Mouse (Mus musculus): ENCODE data around the gene Snx33. TPM values are rescaled to one million over a fixed set of nuclear protein-coding genes. Genes with fewer than 3 reads are reported as not detected.
"Not testable (repeated sequence)": the region's sequence is repeated elsewhere in the genome, so short reads cannot be mapped to it uniquely, and the experiment has no call there.

The Snx33 gene
- polyA plus RNA-seq, 1 experiment from 2014 or later, result 5.5 TPM

DNA sequence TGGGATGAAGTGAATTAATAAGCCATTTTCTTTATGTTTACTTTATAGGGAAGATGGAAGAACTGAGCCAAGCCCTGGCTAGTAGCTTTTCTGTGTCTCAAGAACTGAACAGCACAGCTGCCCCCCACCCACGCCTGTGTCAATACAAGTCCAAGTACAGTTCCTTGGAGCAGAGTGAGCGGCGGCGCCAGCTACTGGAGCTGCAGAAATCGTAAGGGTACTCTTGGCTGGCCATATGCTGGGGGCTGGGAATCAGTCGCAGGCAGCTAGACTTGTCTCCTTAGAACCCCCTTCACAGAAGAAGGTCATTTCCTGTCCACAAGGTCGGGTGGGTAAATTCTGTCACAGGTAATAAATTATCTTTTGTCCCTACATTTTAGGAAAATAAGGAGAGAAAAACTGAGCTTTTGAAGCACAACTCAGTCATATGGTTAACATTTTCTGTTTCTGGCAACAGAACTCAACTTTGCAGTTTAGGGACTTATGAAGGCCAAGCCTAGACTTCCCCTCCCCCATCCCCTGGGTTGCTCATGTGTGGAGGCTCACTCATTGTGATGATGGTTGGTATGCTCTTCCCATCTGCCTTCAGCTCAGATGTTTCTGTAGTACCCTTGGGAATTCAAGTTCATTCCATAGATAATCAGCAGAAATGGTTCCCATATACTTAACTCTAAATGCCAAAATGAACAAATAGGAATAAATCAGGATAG, 28.9 kb upstream of the Snx33 start:
- no peaks in the 10 kb centered on the region for H3K27me3 ChIP-seq (ENCODE audit: control insufficient read depth, insufficient read depth, low read length)
- no peak overlapping the region for H3K4me3 ChIP-seq (ENCODE audit: low read depth, low read length)
- TF ChIP-seq EP300 (optimal IDR thresholded peaks at IDR 0.05), result no peak
- no peak for TF ChIP-seq CTCF (IDR thresholded peaks at IDR 0.05; ENCODE audit: low read depth)
- ATAC-seq (ENCODE audit: low FRiP score, low TSS enrichment) (no peak), DNase-seq (ENCODE audit: low spot score) (no peak)
- H3K4me1 ChIP-seq (replicated peaks; ENCODE audit: control insufficient read depth, insufficient read depth), result no peaks in the 10 kb centered on the region
- no peak overlapping the region for H3K9ac ChIP-seq (ENCODE audit: low read length)
- no peaks in the 10 kb centered on the region for H3K36me3 ChIP-seq (ENCODE audit: control insufficient read depth, insufficient read depth, low read length)
- H3K27ac ChIP-seq (replicated peaks), result no peak overlapping the region
- no peaks in the 10 kb centered on the region for H3K9me3 ChIP-seq (ENCODE audit: control insufficient read depth, low read length)
- 67% methylated on average over 7 of the region's 7 CpGs for WGBS
- no peak overlapping the region for H3K4me2 ChIP-seq (replicated peaks; ENCODE audit: low read depth)

DNA sequence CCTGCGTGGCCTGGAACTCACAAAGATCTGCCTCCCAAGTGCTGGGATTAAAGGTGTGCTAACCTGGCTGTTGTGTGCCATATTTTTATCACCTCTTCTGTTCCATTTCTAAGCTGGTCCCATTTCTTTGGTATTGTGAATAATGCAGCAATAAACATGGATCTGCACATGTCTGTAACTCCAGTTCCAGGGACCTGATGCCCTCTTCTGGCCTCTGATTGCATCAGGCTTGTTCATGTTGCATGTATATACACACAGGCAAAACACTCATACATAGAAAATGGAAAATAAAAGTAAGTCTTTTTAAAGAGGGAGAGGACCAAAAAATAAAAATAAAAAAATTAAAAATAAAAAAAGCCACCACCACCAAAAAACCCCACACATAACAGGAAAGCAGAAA, 25.4 kb upstream of the Snx33 start:
- WGBS, result 91% methylated on average over 1 of the region's 1 CpGs
- TF ChIP-seq EP300 (optimal IDR thresholded peaks at IDR 0.05) (no peak), CTCF (IDR thresholded peaks at IDR 0.05; ENCODE audit: low read depth) (peak; percentile 55)
- DNase-seq (ENCODE audit: low spot score), result no peak
- Histone ChIP-seq H3K27me3 (ENCODE audit: control insufficient read depth, insufficient read depth, low read length) (no peaks in the 10 kb centered on the region), H3K4me3 (ENCODE audit: low read depth, low read length) (no peak overlapping the region), H3K9ac (ENCODE audit: low read length) (no peak overlapping the region), H3K36me3 (ENCODE audit: control insufficient read depth, insufficient read depth, low read length) (no peaks in the 10 kb centered on the region), H3K27ac (replicated peaks) (no peak overlapping the region), H3K9me3 (ENCODE audit: control insufficient read depth, low read length) (no peaks in the 10 kb centered on the region), H3K4me1 (replicated peaks; ENCODE audit: control insufficient read depth, insufficient read depth) (no peaks in the 10 kb centered on the region), H3K4me2 (replicated peaks; ENCODE audit: low read depth) (no peak overlapping the region)
- no peak for ATAC-seq (ENCODE audit: low FRiP score, low TSS enrichment)

DNA sequence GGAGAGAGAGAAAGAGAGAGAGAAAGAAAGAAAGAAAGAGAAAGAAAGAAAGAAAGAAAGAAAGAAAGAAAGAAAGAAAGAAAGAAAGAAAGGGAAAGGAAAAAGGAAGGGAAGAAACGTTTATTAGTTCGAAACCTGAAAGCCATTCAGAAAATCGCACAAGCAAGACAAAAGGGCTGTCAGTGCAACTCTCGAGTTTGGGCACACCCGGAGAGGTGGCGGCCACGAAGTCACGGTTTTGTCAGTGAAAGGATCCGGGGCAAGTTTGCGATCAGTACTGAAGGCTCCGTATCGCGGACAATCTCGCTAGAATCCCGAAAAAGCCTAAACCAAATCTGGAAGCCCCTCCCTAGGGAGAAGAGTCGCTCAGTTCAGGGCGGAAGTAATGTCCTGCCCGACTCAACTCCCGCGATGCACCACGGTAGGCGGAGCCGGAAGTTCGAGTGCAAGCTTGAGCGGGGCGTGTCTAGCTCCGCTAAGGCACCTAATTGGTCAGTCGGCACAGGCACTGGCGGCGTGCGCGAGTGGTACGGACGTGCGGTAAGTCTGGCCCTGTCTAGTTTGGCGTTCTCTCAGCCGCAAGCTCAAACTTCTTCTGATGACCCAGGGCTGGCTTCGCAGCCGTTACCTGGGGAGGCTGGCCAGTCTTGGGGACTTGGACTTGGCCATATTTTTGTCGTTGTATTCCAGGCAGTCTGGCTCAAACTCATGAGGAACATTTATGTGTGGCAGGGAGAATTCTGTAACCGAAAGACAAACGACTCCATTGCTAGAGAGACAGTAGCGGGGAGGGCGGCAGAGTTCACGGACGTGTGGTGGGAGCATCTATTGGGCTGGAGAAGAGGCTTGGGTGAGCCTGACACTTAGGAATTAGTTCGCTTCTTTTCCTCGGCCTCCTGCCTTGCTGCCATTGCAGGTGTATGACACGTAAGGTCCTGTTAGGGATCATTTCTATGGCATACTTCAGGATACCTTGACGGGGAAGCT, 22.5 kb upstream of the Snx33 start, which contains the start of gene Snupn:
Snupn (plus strand) TSS at position 465 of the 987 bp plus-strand sequence.
- no peaks in the 10 kb centered on the region for H3K9me3 ChIP-seq (ENCODE audit: control insufficient read depth, low read length)
- H3K36me3 ChIP-seq (ENCODE audit: control insufficient read depth, insufficient read depth, low read length), result no peaks in the 10 kb centered on the region
- H3K9ac ChIP-seq (ENCODE audit: low read length), result peak within 1 kb of the TSS; percentile 79
- TF ChIP-seq EP300 (optimal IDR thresholded peaks at IDR 0.05) (no peak), CTCF (IDR thresholded peaks at IDR 0.05; ENCODE audit: low read depth) (peak; percentile 5; the same call in 1 of the 2 replicates)
- H3K4me2 ChIP-seq (replicated peaks; ENCODE audit: low read depth), result peak within 1 kb of the TSS; percentile 75
- DNase-seq (ENCODE audit: low spot score), result peak; percentile 99
- peak; percentile 100 for ATAC-seq (ENCODE audit: low FRiP score, low TSS enrichment)
- H3K4me3 ChIP-seq (ENCODE audit: low read depth, low read length), result peak within 1 kb of the TSS; percentile 57
- no peaks in the 10 kb centered on the region for H3K4me1 ChIP-seq (replicated peaks; ENCODE audit: control insufficient read depth, insufficient read depth)
- WGBS, result under 1% methylated on average over 50 of the region's 50 CpGs
- no peaks in the 10 kb centered on the region for H3K27me3 ChIP-seq (ENCODE audit: control insufficient read depth, insufficient read depth, low read length)
- H3K27ac ChIP-seq (replicated peaks), result peak within 1 kb of the TSS; percentile 91

DNA sequence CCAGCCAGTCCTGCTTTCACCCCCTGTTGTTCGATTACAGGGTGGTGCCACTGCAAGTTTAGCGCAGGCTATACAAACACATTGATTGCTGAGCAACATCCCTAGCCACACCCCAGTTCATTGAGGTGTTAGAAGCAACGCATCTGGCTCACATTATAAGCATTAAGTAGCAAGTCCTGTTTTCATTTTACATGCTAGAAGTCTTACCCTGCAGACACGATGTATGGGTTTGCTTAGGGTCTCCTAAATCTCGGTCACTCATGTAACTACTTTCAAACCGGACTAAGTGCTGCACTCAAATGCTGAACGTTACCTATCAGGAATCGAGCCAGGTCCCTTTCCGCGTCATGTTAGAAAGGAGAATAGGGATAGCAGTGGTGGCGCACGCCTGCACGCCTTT, 21.6 kb upstream of the Snx33 start:
- WGBS, result 10% methylated on average over 13 of the region's 13 CpGs
- TF ChIP-seq EP300 (optimal IDR thresholded peaks at IDR 0.05) (no peak), CTCF (IDR thresholded peaks at IDR 0.05; ENCODE audit: low read depth) (no peak)
- DNase-seq (ENCODE audit: low spot score) (peak; percentile 32), ATAC-seq (ENCODE audit: low FRiP score, low TSS enrichment) (no peak)
- Histone ChIP-seq H3K27ac (replicated peaks) (no peak overlapping the region), H3K4me3 (ENCODE audit: low read depth, low read length) (peak overlapping the region; percentile 23; the same call in 1 of the 2 replicates), H3K4me2 (replicated peaks; ENCODE audit: low read depth) (peak overlapping the region; percentile 44), H3K27me3 (ENCODE audit: control insufficient read depth, insufficient read depth, low read length) (no peaks in the 10 kb centered on the region), H3K9me3 (ENCODE audit: control insufficient read depth, low read length) (no peaks in the 10 kb centered on the region), H3K9ac (ENCODE audit: low read length) (peak overlapping the region; percentile 47), H3K36me3 (ENCODE audit: control insufficient read depth, insufficient read depth, low read length) (no peaks in the 10 kb centered on the region), H3K4me1 (replicated peaks; ENCODE audit: control insufficient read depth, insufficient read depth) (no peaks in the 10 kb centered on the region)

DNA sequence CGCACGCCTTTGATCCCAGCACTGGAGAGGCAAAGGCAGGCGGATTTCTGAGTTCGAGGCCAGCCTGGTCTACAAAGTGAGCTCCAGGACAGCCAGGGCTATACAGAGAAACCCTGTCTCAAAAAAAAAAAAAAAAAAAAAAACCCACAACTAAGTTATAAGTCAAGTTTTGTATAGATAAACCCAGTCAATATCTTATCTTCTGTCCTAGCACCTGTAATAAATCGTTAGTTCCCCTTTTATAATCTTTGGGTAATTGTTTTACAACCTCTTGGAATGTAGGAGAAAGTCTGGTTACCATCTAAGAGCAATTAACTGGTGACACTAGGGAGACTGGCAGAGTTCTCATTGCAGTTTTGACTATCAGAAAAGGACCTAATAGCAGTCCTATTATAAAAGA, 20.5 kb upstream of the Snx33 start:
- H3K9ac ChIP-seq (ENCODE audit: low read length); H3K9me3 ChIP-seq (ENCODE audit: control insufficient read depth, low read length); H3K27ac ChIP-seq (replicated peaks); H3K4me1 ChIP-seq (replicated peaks; ENCODE audit: control insufficient read depth, insufficient read depth); H3K27me3 ChIP-seq (ENCODE audit: control insufficient read depth, insufficient read depth, low read length); ATAC-seq (ENCODE audit: low FRiP score, low TSS enrichment); H3K36me3 ChIP-seq (ENCODE audit: control insufficient read depth, insufficient read depth, low read length); H3K4me2 ChIP-seq (replicated peaks; ENCODE audit: low read depth); DNase-seq (ENCODE audit: low spot score); H3K4me3 ChIP-seq (ENCODE audit: low read depth, low read length): not testable (repeated sequence)
- 49% methylated on average over 5 of the region's 5 CpGs for WGBS
